Mouse (Mus musculus) ES-E14 (cell line): Measurements from ENCODE around the gene Wnt2.

Experiments
- MAFK ChIP-seq: IDR thresholded peaks from 2 replicates; pipeline ENCODE4 v1.6.1; 2014; ENCODE audit warnings: mild to moderate bottlenecking, low read depth, low read length, inconsistent platforms; ENCODE audit not compliant: insufficient read depth
- ZC3H11A ChIP-seq: IDR thresholded peaks from 2 replicates; pipeline ENCODE4 v1.6.1; 2012; ENCODE audit warnings: low read depth, mild to moderate bottlenecking, inconsistent platforms, low read length, borderline replicate concordance
- ZNF384 ChIP-seq: IDR thresholded peaks from 2 replicates; pipeline ENCODE4 v1.6.1; 2012; ENCODE audit warnings: low read depth, low read length, inconsistent platforms

DNA sequence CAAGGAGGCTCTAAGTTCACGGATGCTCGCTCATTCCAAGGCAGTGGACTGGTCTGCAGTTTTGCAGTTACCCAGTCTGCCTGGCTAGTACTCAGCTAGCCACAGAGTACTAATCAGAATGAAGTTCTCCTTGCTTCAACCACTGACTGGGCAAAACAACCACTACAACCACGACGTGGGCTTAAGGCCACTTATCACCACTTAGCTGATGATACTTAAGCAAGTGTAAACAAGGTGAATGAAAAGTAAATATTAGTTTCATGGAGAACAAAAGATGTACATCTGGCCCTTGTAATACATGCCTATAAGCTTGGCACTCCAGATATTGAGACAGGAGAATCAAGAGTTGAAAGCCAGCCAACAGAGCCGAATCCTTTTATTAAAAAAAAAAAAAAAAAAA is 83.9 kb downstream of the Wnt2 start:
- TF ChIP-seq ZC3H11A (no peak), MAFK (no peak), ZNF384 (no peak)
